Mouse (Mus musculus): Measurements from ENCODE around the gene Cep63. TPM values are rescaled to one million over a fixed set of nuclear protein-coding genes. Genes with fewer than 3 reads are reported as not detected.

The Cep63 gene
- polyA plus RNA-seq, 1 experiment from 2014 or later = 50.3 TPM

DNA sequence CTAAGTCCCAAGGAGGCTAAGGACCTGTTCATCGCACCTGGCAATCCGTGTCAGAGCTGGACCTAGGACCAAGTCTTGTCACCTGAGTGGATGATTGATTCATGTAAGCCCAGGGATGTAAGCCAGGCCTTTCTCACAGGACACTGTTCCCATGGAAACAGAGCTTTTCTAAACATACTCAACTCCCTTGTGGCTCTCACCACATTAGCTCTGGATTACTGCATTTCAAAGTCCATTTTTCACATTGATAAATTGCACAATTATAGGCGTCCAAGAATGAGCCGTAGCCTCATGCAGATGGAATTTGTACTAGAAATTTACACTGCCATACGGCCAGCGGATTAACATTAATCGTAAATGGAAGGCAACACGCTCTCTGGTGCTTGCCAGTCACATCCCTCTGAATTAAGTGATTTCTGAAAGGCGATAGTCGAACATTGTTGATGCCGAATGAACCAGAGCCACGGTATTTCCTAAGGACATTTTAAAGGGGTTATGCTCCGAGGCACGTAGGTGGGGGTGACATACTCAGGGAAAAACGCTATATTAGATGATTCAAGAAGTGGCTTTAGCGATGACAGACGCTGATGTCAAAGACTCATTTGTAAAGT lies 23.7 kb upstream of the Cep63 start:
- Histone ChIP-seq H3K27ac (ENCODE audit: low read length) (peak overlapping the region; percentile 12; the same call in 1 of the 2 replicates), H3K27me3 (replicated peaks; ENCODE audit: control insufficient read depth, insufficient read depth, low read length) (no peaks in the 10 kb centered on the region), H3K9ac (replicated peaks; ENCODE audit: low read depth, low read length) (no peak overlapping the region), H3K4me1 (replicated peaks; ENCODE audit: control insufficient read depth, insufficient read depth, low read length) (peaks cover 23% of the 10 kb centered on the region), H3K4me3 (replicated peaks; ENCODE audit: low read length) (no peak overlapping the region), H3K4me2 (ENCODE audit: low read length) (peak overlapping the region; percentile 18), H3K36me3 (ENCODE audit: control insufficient read depth, insufficient read depth) (no peaks in the 10 kb centered on the region), H3K9me3 (ENCODE audit: control insufficient read depth, low read length) (no peaks in the 10 kb centered on the region)
- WGBS = 19% methylated on average over 17 of the region's 17 CpGs
- peak; percentile 81 for ATAC-seq

- Histone ChIP-seq H3K4me3 (replicated peaks; ENCODE audit: low read length) (no peak overlapping the region), H3K4me1 (replicated peaks; ENCODE audit: control insufficient read depth, insufficient read depth, low read length) (peaks cover 44% of the 10 kb centered on the region), H3K9ac (replicated peaks; ENCODE audit: low read depth, low read length) (no peak overlapping the region), H3K4me2 (ENCODE audit: low read length) (no peak overlapping the region), H3K36me3 (ENCODE audit: control insufficient read depth, insufficient read depth) (no peaks in the 10 kb centered on the region), H3K27ac (ENCODE audit: low read length) (no peak overlapping the region), H3K9me3 (ENCODE audit: control insufficient read depth, low read length) (no peaks in the 10 kb centered on the region), H3K27me3 (replicated peaks; ENCODE audit: control insufficient read depth, insufficient read depth, low read length) (no peaks in the 10 kb centered on the region)
- no peak for ATAC-seq
- WGBS = 86% methylated on average over 6 of the region's 6 CpGs
These were observed 20.7 kb upstream of the Cep63 start for GRCm38 (mm10) chr9:102647010-102647409.

- Histone ChIP-seq H3K9me3 (ENCODE audit: control insufficient read depth, low read length) (no peaks in the 10 kb centered on the region), H3K27me3 (replicated peaks; ENCODE audit: control insufficient read depth, insufficient read depth, low read length) (no peaks in the 10 kb centered on the region), H3K4me1 (replicated peaks; ENCODE audit: control insufficient read depth, insufficient read depth, low read length) (peaks cover 31% of the 10 kb centered on the region), H3K4me3 (replicated peaks; ENCODE audit: low read length) (no peak overlapping the region), H3K9ac (replicated peaks; ENCODE audit: low read depth, low read length) (no peak overlapping the region), H3K27ac (ENCODE audit: low read length) (no peak overlapping the region), H3K4me2 (ENCODE audit: low read length) (no peak overlapping the region), H3K36me3 (ENCODE audit: control insufficient read depth, insufficient read depth) (no peaks in the 10 kb centered on the region)
- no peak for ATAC-seq
- WGBS = 76% methylated on average over 3 of the region's 3 CpGs
These were observed 18.9 kb upstream of the Cep63 start for GRCm38 (mm10) chr9:102645119-102645695.

GRCm38 (mm10) chr9:102643486-102644101 lies 17.3 kb upstream of the Cep63 start:
- Histone ChIP-seq H3K9me3 (ENCODE audit: control insufficient read depth, low read length) (no peaks in the 10 kb centered on the region), H3K9ac (replicated peaks; ENCODE audit: low read depth, low read length) (no peak overlapping the region), H3K4me3 (replicated peaks; ENCODE audit: low read length) (peak overlapping the region; percentile 15; the same call in 1 of the 2 replicates), H3K27ac (ENCODE audit: low read length) (peak overlapping the region; percentile 73), H3K4me1 (replicated peaks; ENCODE audit: control insufficient read depth, insufficient read depth, low read length) (peaks cover 23% of the 10 kb centered on the region), H3K27me3 (replicated peaks; ENCODE audit: control insufficient read depth, insufficient read depth, low read length) (no peaks in the 10 kb centered on the region), H3K4me2 (ENCODE audit: low read length) (peak overlapping the region; percentile 47), H3K36me3 (ENCODE audit: control insufficient read depth, insufficient read depth) (no peaks in the 10 kb centered on the region)
- peak; percentile 95 for ATAC-seq
- WGBS = 1% methylated on average over 10 of the region's 10 CpGs

DNA sequence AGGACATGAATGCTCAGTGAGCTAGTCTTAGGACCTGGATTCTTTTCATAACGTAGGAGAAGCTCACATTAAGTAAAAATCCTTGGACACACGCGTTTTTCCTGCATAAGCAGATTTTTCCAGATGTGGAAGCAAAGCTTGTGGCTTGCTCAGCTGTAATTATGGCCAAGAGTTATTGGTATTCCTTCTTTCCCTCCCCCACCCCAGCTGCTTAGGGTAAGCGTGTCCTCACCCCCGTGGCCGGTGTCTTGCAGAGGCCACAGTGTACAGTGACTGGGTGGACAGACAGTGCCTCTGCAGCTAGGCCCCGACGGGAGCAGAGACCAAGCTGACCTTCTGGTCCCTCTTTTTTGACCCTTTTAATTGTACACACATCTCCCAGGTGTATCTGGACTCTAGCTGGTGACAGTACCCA lies 16.7 kb upstream of the Cep63 start:
- Histone ChIP-seq H3K4me1 (replicated peaks; ENCODE audit: control insufficient read depth, insufficient read depth, low read length) (peaks cover 23% of the 10 kb centered on the region), H3K27me3 (replicated peaks; ENCODE audit: control insufficient read depth, insufficient read depth, low read length) (no peaks in the 10 kb centered on the region), H3K36me3 (ENCODE audit: control insufficient read depth, insufficient read depth) (no peaks in the 10 kb centered on the region), H3K27ac (ENCODE audit: low read length) (peak overlapping the region; percentile 73), H3K4me2 (ENCODE audit: low read length) (peak overlapping the region; percentile 47; the same call in 1 of the 2 replicates), H3K9me3 (ENCODE audit: control insufficient read depth, low read length) (no peaks in the 10 kb centered on the region), H3K4me3 (replicated peaks; ENCODE audit: low read length) (no peak overlapping the region), H3K9ac (replicated peaks; ENCODE audit: low read depth, low read length) (no peak overlapping the region)
- 51% methylated on average over 8 of the region's 8 CpGs for WGBS
- ATAC-seq = peak; percentile 23; the same call in 1 of the 2 replicates

DNA sequence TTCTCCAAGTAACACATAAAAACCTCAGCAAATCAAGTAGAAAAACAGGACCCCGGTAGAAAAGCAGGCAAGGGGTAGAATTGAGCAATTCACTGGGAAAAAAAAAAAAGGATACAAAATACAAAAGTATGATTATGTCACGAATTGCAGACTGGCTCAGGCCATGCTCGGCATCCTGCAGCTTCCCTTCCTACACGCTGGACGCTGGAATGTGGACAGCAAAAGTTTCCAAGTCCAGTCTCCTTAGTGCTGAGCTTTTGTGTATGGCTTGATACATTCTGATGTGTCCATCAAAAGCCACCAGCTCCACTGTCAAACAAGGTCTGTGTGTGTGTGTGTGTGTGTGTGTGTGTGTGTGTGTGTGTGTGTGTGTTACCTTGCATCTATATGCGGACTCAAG lies 15.2 kb upstream of the Cep63 start:
- H3K4me1 ChIP-seq (replicated peaks; ENCODE audit: control insufficient read depth, insufficient read depth, low read length) = peaks cover 31% of the 10 kb centered on the region
- H3K36me3 ChIP-seq (ENCODE audit: control insufficient read depth, insufficient read depth) = no peaks in the 10 kb centered on the region
- H3K27me3 ChIP-seq (replicated peaks; ENCODE audit: control insufficient read depth, insufficient read depth, low read length) = no peaks in the 10 kb centered on the region
- no peaks in the 10 kb centered on the region for H3K9me3 ChIP-seq (ENCODE audit: control insufficient read depth, low read length)
- 75% methylated on average over 6 of the region's 6 CpGs for WGBS
- no peak overlapping the region for H3K27ac ChIP-seq (ENCODE audit: low read length)
- H3K4me3 ChIP-seq (replicated peaks; ENCODE audit: low read length) = no peak overlapping the region
- no peak overlapping the region for H3K4me2 ChIP-seq (ENCODE audit: low read length)
- no peak for ATAC-seq
- no peak overlapping the region for H3K9ac ChIP-seq (replicated peaks; ENCODE audit: low read depth, low read length)

GRCm38 (mm10) chr9:102639510-102639909 lies 13.2 kb upstream of the Cep63 start:
- Histone ChIP-seq H3K9ac (replicated peaks; ENCODE audit: low read depth, low read length) (no peak overlapping the region), H3K9me3 (ENCODE audit: control insufficient read depth, low read length) (no peaks in the 10 kb centered on the region), H3K36me3 (ENCODE audit: control insufficient read depth, insufficient read depth) (no peaks in the 10 kb centered on the region), H3K4me3 (replicated peaks; ENCODE audit: low read length) (no peak overlapping the region), H3K4me1 (replicated peaks; ENCODE audit: control insufficient read depth, insufficient read depth, low read length) (peaks cover 25% of the 10 kb centered on the region), H3K27me3 (replicated peaks; ENCODE audit: control insufficient read depth, insufficient read depth, low read length) (no peaks in the 10 kb centered on the region), H3K4me2 (ENCODE audit: low read length) (no peak overlapping the region), H3K27ac (ENCODE audit: low read length) (no peak overlapping the region)
- no peak for ATAC-seq
- 90% methylated on average over 8 of the region's 8 CpGs for WGBS

DNA sequence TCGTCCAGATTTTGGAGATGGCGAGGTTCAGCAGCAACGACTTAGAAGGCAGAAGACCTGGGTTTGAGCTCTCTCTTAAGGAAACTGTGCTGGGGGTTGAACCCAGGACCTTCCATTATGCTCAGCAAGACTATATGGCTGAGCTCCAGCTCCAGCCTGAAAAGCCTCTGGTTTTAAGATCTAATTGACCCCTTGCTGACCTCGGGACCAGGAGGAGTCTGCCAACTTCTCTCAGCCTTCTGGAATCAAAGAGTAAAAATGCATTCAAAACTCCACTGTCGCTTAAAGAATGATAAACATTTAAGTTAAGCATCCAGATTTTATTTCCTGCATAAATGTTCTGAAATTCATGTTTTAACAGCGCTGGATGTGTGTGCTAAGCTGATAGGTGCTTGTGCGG lies 12.6 kb upstream of the Cep63 start:
- WGBS = 62% methylated on average over 7 of the region's 7 CpGs
- H3K27me3 ChIP-seq (replicated peaks; ENCODE audit: control insufficient read depth, insufficient read depth, low read length) = no peaks in the 10 kb centered on the region
- H3K27ac ChIP-seq (ENCODE audit: low read length) = no peak overlapping the region
- no peak overlapping the region for H3K4me2 ChIP-seq (ENCODE audit: low read length)
- no peak for ATAC-seq
- H3K9ac ChIP-seq (replicated peaks; ENCODE audit: low read depth, low read length) = no peak overlapping the region
- H3K36me3 ChIP-seq (ENCODE audit: control insufficient read depth, insufficient read depth) = peaks cover 3% of the 10 kb centered on the region; the same call in 1 of the 2 replicates
- H3K9me3 ChIP-seq (ENCODE audit: control insufficient read depth, low read length) = no peaks in the 10 kb centered on the region
- no peak overlapping the region for H3K4me3 ChIP-seq (replicated peaks; ENCODE audit: low read length)
- peaks cover 19% of the 10 kb centered on the region for H3K4me1 ChIP-seq (replicated peaks; ENCODE audit: control insufficient read depth, insufficient read depth, low read length)

DNA sequence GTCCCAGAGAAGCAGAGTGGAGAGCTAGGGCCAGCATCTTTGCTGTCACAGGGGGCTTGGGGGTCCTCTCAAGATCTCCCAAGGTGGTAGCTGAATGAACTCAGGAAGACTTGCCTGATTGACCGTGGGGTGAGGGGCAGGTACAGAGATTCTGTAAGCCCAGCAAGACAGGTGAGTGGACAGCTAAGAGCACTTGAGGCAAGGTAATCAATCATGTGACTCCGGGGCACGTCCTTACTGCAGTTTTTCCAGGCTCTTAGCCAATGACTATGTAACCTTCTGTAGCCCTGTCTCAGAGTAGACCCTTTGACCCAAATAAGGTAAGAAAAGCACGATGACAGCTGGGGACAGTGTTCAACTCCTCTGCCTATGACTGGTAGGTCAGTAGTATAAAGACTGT lies 10.8 kb upstream of the Cep63 start:
- Histone ChIP-seq H3K9me3 (ENCODE audit: control insufficient read depth, low read length) (no peaks in the 10 kb centered on the region), H3K9ac (replicated peaks; ENCODE audit: low read depth, low read length) (no peak overlapping the region), H3K4me2 (ENCODE audit: low read length) (no peak overlapping the region), H3K4me1 (replicated peaks; ENCODE audit: control insufficient read depth, insufficient read depth, low read length) (peaks cover 8% of the 10 kb centered on the region; the same call in 1 of the 2 replicates), H3K27ac (ENCODE audit: low read length) (no peak overlapping the region), H3K4me3 (replicated peaks; ENCODE audit: low read length) (no peak overlapping the region), H3K36me3 (ENCODE audit: control insufficient read depth, insufficient read depth) (peaks cover 5% of the 10 kb centered on the region; the same call in 1 of the 2 replicates), H3K27me3 (replicated peaks; ENCODE audit: control insufficient read depth, insufficient read depth, low read length) (no peaks in the 10 kb centered on the region)
- 79% methylated on average over 4 of the region's 4 CpGs for WGBS
- ATAC-seq = no peak
